Mouse (Mus musculus) G1E (cell line): ENCODE measurements around the gene Cradd.

Experiments used
- CTCF ChIP-seq: IDR thresholded peaks from 2 replicates; pipeline ENCODE4 v1.5.1; 2012; ENCODE audit warnings: low read depth, low read length, inconsistent platforms, mixed read lengths
- TAL1 ChIP-seq: conservative IDR thresholded peaks from 2 replicates; pipeline ENCODE4 v1.6.1; 2012; ENCODE audit warnings: low read depth, low read length, inconsistent platforms, mixed read lengths

DNA sequence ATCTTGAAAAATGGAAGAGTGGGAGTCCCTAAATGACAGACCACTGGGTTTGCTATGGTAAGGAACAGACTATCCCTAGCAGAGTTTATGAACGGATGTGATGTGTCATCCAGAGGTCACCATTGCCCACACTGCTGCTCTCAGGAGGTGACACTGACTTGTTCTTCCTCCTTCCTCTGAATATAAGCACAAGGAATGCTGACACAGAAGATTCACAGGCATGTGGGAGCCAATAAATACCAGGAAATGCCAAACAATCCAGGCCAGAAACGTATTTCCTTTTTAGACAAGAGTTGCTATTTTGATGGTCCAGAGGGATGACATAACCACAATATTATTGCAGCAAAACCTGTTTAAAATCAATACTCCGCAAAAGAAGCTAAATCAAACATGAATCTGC is 91.4 kb downstream of the Cradd start:
- TF ChIP-seq CTCF (no peak), TAL1 (no peak)
